Mouse (Mus musculus) thymus, postnatal 0 days (tissue): ENCODE results near the gene Pgam2. TPM values are rescaled to one million over a fixed set of nuclear protein-coding genes. Genes with fewer than 3 reads are reported as not detected.

Source experiments
- DNase-seq: peaks from one replicate; pipeline ENCODE4 v3.0.0-alpha.2; 2015; ENCODE audit warnings: low spot score
- polyA plus RNA-seq: library from polyadenylated mRNA; unstranded; fragments of >200 nt; fragmentation: Nextera tagmentation; extraction: Ambion mirVana; gene quantifications from 2 replicates; pipeline ENCODE4 v1.2.1, GENCODE M21; 2015

Gene Pgam2
- polyA plus RNA-seq, 1 experiment from 2014 or later: 29.5 TPM

- DNase-seq: no peak
Measured at GRCm38 (mm10) chr11:5780035-5780499, 23.5 kb downstream of the Pgam2 start.

- peak; percentile 37 for DNase-seq
Measured at GRCm38 (mm10) chr11:5778481-5778880, 25.1 kb downstream of the Pgam2 start.

- no peak for DNase-seq
Measured at GRCm38 (mm10) chr11:5766019-5766418, 37.5 kb downstream of the Pgam2 start.

DNA sequence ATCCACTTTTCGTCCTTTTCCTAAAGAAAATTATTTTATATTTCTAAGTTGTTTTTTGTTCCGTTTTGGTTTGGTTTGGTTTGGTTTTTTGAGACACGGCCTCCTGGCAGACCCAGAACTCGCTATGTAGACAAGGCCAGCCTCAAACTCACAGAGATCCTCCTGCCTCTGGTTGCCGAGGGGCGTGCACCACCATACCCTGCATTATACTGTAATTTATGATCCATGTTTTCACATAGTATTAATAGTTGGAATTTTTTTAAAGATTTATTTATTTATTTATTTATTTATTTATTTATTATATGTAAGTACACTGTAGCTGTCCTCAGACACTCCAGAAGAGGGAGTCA, 40.9 kb downstream of the Pgam2 start:
- no peak for DNase-seq

- peak; percentile 97 for DNase-seq
Measured at GRCm38 (mm10) chr11:5761820-5762632, 41.5 kb downstream of the Pgam2 start, which contains the start of gene Urgcp. Urgcp (minus strand) TSS chr11:5762376.

DNA sequence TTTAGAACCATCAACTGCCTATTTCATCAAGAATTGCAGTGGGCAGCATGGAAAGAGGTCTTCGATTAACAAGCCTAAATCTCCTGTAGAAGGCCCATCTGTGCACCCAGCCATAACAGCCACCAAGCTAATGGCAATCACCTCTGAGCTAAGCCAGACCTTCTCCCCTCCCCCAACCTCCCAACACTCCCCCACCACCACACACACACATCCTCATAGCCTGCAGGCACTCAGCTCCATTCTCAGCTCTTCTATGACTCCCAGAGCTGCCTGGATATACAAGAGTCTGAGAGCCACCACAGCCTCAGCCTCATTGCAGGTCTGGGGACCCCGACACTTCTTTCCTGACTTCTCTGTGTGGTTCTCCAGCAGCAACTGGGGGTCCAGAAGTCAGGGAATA, 49.8 kb downstream of the Pgam2 start:
- no peak for DNase-seq

Other genes with a start within 250 kb of the Pgam2 start
- 0.05 TPM in 1 of 2 replicates, not detected in the other for gene Ankrd36, start 234.0 kb downstream of the Pgam2 start, polyA plus RNA-seq
- 249 and 266 TPM in 2 replicates for gene Mrps24, start 88.1 kb downstream of the Pgam2 start, polyA plus RNA-seq
- 18.1 and 20.6 TPM in 2 replicates for gene Urgcp, start 41.4 kb downstream of the Pgam2 start, polyA plus RNA-seq
- 134 and 147 TPM in 2 replicates for gene Dbnl, start 15.2 kb downstream of the Pgam2 start, polyA plus RNA-seq
- gene Polm, start 34.3 kb upstream of the Pgam2 start, polyA plus RNA-seq: 8.7 and 9.5 TPM in 2 replicates
- gene Aebp1, start 58.2 kb upstream of the Pgam2 start, polyA plus RNA-seq: 4.3 and 4.6 TPM in 2 replicates
- gene Pold2, start 74.6 kb upstream of the Pgam2 start, polyA plus RNA-seq: 97.0 and 118 TPM in 2 replicates
- gene Myl7, start 95.0 kb upstream of the Pgam2 start, polyA plus RNA-seq: 6.8 and 7.0 TPM in 2 replicates
- gene Gck, start 146.3 kb upstream of the Pgam2 start, polyA plus RNA-seq: 1.0 and 1.4 TPM in 2 replicates
- gene Ykt6, start 152.0 kb upstream of the Pgam2 start, polyA plus RNA-seq: 52.7 and 55.1 TPM in 2 replicates